Mouse (Mus musculus) erythroblast, embryonic 14.5 days (primary cell): Measurements from ENCODE around the gene Ahnak2. TPM values are rescaled to one million over a fixed set of nuclear protein-coding genes. Genes with fewer than 3 reads are reported as not detected.
A peak's percentile ranks its signal among the peaks of the same experiment; 100 is the strongest.
"Not testable (repeated sequence)": the region's sequence is repeated elsewhere in the genome, so short reads cannot be mapped to it uniquely, and the experiment has no call there.

Experiments
- H3K27me3 ChIP-seq: 2 replicates; pipeline ENCODE4 v1.6.1; 2012; ENCODE audit warnings: inconsistent platforms; ENCODE audit not compliant: control insufficient read depth
- H3K36me3 ChIP-seq: 2 replicates; pipeline ENCODE4 v1.6.1; 2012; ENCODE audit warnings: mild to moderate bottlenecking, inconsistent platforms; ENCODE audit not compliant: control insufficient read depth
- H3K4me1 ChIP-seq: 2 replicates; pipeline ENCODE4 v1.6.1; 2012; ENCODE audit warnings: inconsistent platforms; ENCODE audit not compliant: control insufficient read depth
- H3K4me3 ChIP-seq: replicated peaks from 2 replicates; pipeline ENCODE3; 2012; ENCODE audit warnings: moderate library complexity, mild to moderate bottlenecking, inconsistent platforms
- H3K9me3 ChIP-seq: 2 replicates; pipeline ENCODE4 v1.6.1; 2012; ENCODE audit warnings: low read length, inconsistent platforms, mixed read lengths; ENCODE audit not compliant: control insufficient read depth
- GATA1 ChIP-seq: IDR thresholded peaks from 2 replicates; pipeline ENCODE4 v1.6.1; 2012; ENCODE audit warnings: low read length, inconsistent platforms, mixed read lengths
- TAL1 ChIP-seq: IDR thresholded peaks from 3 replicates; pipeline ENCODE4 v1.6.1; 2012; ENCODE audit warnings: low read length, inconsistent platforms, mixed read lengths
- polyA plus RNA-seq: library from polyadenylated mRNA; stranded (reverse); fragments of >175 nt; gene quantifications from 2 replicates; pipeline ENCODE4 v1.2.3, GENCODE M21; 2012

Ahnak2 gene
- polyA plus RNA-seq, 1 experiment, result 0.01 TPM

DNA sequence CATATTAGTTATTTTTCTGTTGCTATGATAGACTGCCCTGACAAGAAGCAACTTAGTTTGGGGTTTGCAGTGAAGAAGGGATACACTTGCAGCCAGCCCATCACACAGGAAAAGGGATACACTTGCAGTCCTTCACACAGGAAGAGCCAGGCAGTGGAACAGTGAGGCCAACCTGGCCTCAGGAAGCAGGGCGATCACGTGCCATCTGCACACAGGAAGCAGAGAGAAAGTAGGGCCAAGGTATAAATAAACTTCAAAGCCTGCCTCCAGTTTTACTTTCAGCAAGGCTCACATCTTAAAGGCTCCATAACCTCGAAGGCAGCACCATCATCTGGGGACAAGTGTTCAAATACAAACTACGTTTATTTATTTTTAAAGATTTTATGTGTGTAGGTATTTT is 20.8 kb upstream of the Ahnak2 start:
- TF ChIP-seq TAL1, result no peak
- no peak for TF ChIP-seq GATA1
- no peaks in the 10 kb centered on the region for H3K9me3 ChIP-seq
- H3K27me3 ChIP-seq, result no peaks in the 10 kb centered on the region
- H3K36me3 ChIP-seq, result peaks cover 99% of the 10 kb centered on the region
- no peak overlapping the region for H3K4me3 ChIP-seq
- H3K4me1 ChIP-seq, result peaks cover 70% of the 10 kb centered on the region

DNA sequence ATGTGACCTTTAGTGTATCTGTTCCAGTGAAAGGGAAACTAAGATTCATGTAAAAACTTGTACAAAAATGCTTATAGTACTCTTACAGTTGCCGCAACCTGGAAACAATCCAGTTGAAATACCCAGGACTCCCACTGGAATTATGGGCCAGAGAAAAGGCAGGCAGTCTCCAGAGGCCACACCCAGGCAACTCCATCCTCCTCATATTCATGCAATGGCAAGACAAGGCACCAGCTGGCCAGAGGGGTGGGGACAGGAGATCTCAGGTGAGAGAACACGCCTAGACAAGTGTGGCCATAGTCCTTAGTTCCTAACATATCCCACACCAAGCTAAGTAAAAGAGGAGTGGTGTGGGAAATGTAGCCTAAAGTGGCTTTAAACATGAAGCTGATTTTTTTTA is 20.2 kb upstream of the Ahnak2 start:
- H3K9me3 ChIP-seq, result no peaks in the 10 kb centered on the region
- H3K4me3 ChIP-seq, result peak overlapping the region; percentile 17
- peaks cover 99% of the 10 kb centered on the region for H3K36me3 ChIP-seq
- TF ChIP-seq TAL1, result no peak
- no peak for TF ChIP-seq GATA1
- H3K27me3 ChIP-seq, result no peaks in the 10 kb centered on the region
- H3K4me1 ChIP-seq, result peaks cover 69% of the 10 kb centered on the region

DNA sequence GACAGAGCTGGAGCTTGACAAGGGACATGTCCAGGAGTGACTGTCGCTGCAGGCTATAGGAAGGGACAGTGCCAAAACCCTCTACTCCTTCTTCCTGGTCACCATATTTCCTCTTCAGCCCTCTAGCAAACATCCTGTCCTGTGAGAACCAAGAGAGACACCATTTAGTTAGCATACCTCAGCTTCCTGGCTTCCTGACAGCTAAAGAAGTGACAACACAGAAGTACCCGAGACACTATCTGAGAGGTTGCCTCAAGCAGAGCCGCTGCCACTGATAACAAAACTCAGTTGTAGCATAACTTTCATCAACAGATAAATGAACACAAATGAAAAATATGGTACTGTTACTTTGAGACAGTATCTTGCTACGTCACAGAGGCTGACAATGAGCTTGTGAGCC is 19.5 kb upstream of the Ahnak2 start:
- Histone ChIP-seq H3K4me1 (peaks cover 62% of the 10 kb centered on the region), H3K9me3 (no peaks in the 10 kb centered on the region), H3K4me3 (no peak overlapping the region), H3K36me3 (peaks cover 99% of the 10 kb centered on the region), H3K27me3 (no peaks in the 10 kb centered on the region)
- TF ChIP-seq TAL1 (no peak), GATA1 (no peak)

DNA sequence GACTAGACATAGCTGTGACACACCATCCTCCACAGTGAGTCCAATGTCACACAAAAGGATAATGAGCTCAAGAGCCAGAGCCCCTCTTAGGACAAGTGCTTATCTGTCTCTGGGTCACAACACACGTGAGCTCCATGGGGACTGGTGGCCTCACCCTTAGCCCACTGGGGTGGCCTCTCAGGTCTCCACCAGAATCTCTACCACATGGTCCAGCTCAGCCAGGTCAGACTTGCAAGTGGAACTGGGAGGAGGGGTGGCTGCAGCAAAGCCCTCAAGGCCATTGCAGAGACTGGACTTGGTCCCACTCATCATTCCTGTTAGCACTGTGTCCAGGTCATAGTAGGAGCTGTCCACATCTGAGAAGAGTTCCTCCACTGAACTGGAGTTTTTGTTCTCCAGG is 18.8 kb upstream of the Ahnak2 start:
- no peaks in the 10 kb centered on the region for H3K27me3 ChIP-seq
- H3K9me3 ChIP-seq, result no peaks in the 10 kb centered on the region
- no peak for TF ChIP-seq GATA1
- no peak for TF ChIP-seq TAL1
- peaks cover 99% of the 10 kb centered on the region for H3K36me3 ChIP-seq
- peaks cover 54% of the 10 kb centered on the region for H3K4me1 ChIP-seq
- H3K4me3 ChIP-seq, result no peak overlapping the region

DNA sequence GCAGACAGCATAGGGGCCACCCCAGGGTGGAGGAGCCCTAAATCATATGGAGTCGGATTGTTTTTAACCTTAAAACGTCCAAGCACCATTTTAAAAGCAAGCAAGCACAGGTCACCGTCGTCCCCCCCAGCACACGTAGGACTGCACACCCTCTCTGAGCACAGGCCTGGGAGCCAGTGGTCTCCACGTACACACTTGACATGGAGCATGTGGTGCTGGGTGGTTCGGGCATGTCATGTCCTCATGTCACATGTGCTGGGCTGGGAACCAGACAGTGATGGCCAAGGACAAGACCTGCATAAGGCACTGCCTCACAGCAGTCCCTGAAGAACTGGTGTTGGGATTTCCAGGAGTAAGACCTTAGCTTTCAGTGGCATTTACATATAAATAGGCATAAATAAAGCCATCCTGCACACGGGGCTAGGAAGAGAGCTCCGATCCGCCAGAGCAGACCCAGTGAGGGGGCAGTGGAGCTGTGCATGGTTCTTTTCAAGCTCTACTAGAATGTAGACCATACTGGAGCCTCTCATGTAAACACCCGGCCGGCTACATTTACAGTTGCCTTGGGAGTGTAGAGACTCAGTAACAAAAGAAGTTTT is 18.0 kb upstream of the Ahnak2 start:
- Histone ChIP-seq H3K9me3 (no peaks in the 10 kb centered on the region), H3K36me3 (peaks cover 99% of the 10 kb centered on the region), H3K4me1 (peaks cover 50% of the 10 kb centered on the region), H3K4me3 (no peak overlapping the region), H3K27me3 (no peaks in the 10 kb centered on the region)
- TF ChIP-seq GATA1, result no peak
- TF ChIP-seq TAL1, result no peak

DNA sequence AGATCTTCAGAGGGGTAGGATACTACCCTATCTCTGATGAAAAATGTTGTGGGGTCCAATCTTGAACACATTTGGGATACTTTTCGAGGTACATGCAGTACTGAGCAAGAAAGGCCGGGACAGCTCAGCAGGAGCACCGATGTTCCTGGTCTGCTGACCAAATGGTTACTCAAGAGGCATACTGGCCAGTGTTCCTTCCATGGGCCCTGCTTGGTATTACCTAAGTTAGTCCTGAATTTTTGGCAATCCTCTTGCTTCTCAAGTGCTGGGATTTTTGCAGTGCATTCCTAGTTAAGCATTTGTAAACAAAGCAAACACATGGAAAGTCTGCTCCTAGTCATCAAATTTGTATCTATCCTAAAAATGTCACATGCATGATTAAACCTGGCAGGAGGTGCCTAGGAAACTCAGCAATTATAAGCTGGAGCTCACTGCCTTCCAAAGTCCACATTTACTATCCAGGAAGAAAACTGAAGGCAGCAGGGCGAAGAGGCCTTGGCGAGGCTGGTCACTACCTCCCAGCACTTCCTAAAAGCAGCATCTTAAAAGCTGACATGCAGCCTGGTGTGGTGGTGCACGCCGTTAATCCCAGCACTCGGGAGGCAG is 16.7 kb upstream of the Ahnak2 start:
- TF ChIP-seq GATA1 (no peak), TAL1 (no peak)
- peaks cover 100% of the 10 kb centered on the region for H3K36me3 ChIP-seq
- no peaks in the 10 kb centered on the region for H3K9me3 ChIP-seq
- H3K27me3 ChIP-seq, result no peaks in the 10 kb centered on the region
- peaks cover 38% of the 10 kb centered on the region for H3K4me1 ChIP-seq
- H3K4me3 ChIP-seq, result no peak overlapping the region

DNA sequence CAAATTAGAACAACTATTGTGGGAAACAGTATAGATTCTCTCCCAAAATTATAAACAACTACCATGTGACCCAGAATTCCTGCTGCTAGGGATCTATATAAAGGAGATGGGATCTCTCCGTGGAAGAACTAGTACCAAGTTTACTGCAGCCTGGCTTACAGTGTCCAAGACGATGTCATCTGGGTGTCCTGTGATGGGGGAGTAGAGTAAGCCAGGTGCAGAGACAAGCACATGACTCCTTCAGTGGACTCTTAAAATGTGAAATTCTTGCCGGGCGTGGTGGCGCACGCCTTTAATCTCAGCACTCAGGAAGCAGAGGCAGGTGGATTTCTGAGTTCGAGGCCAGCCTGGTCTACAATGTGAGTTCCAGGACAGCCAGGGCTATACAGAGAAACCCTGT is 14.4 kb upstream of the Ahnak2 start:
- H3K4me1 ChIP-seq, result peaks cover 17% of the 10 kb centered on the region
- not testable (repeated sequence) for H3K9me3 ChIP-seq, H3K27me3 ChIP-seq, H3K4me3 ChIP-seq
- peaks cover 88% of the 10 kb centered on the region for H3K36me3 ChIP-seq

DNA sequence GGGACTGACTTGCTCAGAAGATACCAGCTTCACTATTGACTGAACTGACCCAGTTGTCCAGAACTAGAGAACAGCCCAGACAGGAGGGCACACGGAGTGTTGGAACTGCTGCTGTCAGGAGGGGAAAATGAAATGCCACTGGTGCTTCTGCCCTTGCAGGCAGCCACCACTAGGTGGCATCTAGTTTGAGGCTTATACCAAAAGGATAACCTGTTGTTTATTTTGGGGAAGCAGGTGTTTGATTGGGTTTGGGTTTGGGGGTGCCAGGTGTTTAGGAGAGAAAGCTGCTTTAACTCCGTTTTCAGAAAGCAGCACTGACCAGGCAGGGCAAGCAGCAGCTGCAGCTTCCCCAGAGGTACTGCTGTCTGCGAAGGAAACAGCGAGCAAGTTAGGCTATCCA is 13.8 kb upstream of the Ahnak2 start:
- no peak overlapping the region for H3K4me3 ChIP-seq
- peaks cover 83% of the 10 kb centered on the region for H3K36me3 ChIP-seq
- TF ChIP-seq GATA1 (no peak), TAL1 (no peak)
- H3K27me3 ChIP-seq, result no peaks in the 10 kb centered on the region
- peaks cover 11% of the 10 kb centered on the region for H3K4me1 ChIP-seq
- no peaks in the 10 kb centered on the region for H3K9me3 ChIP-seq

DNA sequence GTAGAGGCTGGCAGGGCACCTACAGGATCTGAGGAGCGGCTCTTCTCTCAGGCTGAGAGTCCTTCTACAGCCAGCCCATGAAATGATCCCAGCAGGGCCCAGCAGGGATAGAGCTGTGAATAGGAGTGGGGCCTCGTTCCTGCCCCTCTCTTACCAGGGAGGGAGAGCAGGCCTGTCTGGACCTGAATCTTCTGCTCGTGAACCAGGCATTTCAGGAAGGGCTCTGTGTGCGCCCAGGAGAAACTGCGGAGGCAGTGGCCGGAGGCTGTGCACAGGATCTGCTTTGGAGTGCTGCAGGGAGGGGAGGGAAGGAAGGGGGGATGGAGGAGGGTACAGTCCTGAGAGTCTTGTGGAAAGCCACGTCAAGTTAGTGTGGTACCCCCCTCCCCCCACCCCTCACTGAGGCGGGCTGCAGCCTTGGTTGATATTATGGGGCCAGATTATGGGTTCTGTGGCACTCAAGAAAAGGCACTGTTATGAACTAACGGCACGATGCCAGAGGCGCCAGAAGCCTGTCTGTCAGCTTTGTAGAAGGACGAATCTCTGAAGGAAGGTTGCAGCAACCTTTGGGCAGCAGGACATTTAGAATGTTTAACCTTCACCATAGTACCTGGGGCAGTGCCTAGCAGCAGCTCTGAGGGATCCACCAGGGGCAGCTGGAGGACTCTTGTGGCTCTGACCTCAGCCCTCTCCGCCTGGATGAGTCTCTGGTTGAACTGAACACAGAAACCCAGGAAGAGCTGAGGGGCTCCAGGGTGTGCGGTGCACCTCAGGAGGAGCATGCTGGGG is 12.4 kb upstream of the Ahnak2 start:
- Histone ChIP-seq H3K4me1 (peaks cover 7% of the 10 kb centered on the region), H3K4me3 (no peak overlapping the region), H3K27me3 (peaks cover 14% of the 10 kb centered on the region), H3K9me3 (no peaks in the 10 kb centered on the region), H3K36me3 (peaks cover 68% of the 10 kb centered on the region)
- no peak for TF ChIP-seq GATA1
- TF ChIP-seq TAL1, result no peak
